Mouse (Mus musculus): ENCODE measurements around the gene Gm21992.
A peak's percentile ranks its signal among the peaks of the same experiment; 100 is the strongest.

Gm21992 gene

GRCm38 (mm10) chr19:4811063-4811908, at the start of gene Gm21992, which contains the start of gene Rbm14:
Gm21992 (minus strand) TSS chr19:4811612.
Rbm14 (minus strand) TSS chr19:4811634.
- DNase-seq = peak; percentile 98

GRCm38 (mm10) chr19:4859081-4859480, 47.7 kb upstream of the Gm21992 start:
- no peak for DNase-seq

GRCm38 (mm10) chr19:4855951-4856350, 44.5 kb upstream of the Gm21992 start:
- no peak for DNase-seq

GRCm38 (mm10) chr19:4855470-4855820, 44.0 kb upstream of the Gm21992 start:
- no peak for DNase-seq

DNA sequence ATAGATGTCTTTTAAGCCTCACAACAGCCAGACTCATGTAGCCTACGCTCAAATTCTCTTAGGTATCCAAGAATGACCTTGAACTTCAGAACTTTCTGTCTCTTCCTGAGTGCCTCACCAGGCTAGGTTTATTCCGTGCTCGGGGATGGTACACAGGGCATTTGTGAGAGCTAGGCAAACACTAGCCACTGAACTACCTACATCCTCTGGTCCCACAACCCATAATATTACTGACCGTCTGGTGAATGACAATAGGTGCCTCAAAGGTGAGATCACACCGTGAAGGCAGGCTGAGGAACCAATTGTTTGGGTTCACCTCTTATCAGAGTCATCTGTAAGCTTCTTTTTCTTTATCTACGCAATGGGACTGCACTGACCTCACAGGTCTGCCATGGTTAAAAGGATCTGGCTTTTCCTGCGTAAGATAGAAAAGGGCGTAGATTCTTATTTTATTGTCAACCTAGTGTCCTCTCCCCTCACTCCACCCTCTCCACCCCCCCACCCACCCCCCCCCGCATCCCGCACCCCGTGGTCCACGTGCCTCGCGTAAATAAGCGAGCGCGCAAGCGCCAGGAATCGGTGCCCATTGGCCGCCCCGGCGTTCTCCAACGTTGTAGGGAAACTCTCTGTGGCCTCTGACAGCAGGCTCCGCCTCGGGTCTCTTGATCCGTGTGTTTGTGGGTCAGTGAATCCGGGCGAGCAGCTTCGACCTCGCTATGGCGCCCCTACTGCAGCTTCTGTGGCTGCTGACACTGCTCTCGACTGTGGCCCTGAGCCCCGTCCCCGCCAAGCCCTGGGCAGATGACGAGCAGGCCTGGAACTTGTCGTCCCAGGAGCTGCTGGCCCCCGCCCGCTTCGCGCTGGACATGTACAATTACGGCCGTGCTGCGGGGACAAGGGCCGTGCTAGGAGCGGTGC, 43.4 kb upstream of the Gm21992 start, which contains the start of gene Ctsf:
Gene Ctsf, plus strand, starts transcription at position 579 of the 918 bp plus-strand sequence.
- peak; percentile 93 for DNase-seq

DNA sequence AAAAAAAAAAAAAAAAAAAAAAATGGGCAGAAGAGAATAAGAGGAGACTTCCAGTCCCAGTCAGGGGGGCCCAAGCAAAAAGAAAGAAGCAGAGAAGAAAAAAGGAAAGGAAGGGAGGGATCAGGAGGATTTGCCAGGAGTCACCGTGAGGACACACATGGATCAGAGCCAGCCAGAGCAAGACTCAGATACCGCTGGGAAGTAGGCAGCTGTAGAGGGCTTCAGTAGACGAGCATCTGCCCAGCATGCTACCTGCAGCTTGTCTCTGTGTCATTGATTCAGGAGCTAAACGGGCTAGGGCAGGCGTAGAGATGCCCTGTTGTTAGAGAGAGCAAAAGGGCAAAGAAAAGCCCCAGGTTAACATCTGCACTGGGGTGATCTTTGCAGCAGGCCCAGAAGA, 38.9 kb upstream of the Gm21992 start:
- DNase-seq = no peak

DNA sequence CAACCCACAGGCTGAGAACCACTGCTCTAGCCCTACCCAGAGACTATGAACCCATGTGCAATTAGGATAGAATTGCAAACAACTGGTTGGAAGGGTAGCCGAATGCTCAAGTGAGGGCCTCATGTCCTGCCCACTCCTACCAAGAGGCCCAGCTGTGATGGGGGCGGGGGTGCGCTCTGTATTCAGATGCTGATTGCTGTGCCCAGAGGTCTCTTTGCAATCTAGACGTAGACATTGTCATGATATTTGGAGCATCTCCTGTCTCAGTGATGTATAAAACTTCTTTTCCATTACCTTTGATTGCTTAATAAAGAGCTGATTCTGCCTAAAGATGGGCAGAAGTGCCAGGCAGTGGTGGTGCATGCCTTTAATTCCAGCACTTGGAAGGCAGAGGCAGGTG, 38.4 kb upstream of the Gm21992 start:
- no peak for DNase-seq

DNA sequence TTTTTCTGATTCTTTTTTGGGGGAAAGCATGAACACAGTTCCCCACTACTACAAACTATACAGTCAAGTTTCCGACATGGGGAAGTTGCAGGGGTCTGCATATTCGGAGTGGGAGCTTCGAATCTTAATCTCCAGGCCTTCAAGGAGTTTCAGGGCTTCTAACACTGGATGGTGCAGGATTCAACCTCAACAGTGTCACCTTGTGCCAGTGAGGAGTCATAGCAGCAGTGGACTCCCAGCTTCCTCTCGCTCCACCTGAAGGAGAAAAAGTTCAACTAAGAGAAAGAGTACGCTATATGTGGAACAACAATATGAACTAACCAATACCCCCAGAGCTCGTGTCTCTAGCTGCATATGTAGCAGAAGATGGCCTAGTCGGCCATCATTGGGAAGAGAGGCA, 36.1 kb upstream of the Gm21992 start:
- no peak for DNase-seq

- DNase-seq = no peak
Measured at GRCm38 (mm10) chr19:4845846-4846245, 34.4 kb upstream of the Gm21992 start.

DNA sequence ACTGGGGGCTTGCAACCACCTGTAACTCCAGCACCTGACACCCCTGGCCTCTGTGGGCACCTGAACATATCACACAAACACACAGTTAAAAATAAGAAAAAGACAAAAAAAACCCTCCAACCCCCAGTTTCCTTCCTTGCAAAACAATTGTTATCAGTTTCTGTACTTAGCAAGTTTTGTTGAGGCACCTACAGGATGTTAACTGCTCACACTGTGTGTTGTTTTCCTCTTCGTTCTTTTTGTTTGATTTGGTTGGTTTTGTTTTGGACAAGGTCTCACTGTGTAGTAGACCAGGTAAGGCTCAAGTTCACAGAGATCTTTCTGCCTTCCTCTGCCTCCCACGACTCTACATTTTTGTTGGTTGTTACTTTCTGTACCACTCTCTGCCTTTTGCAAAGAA, 31.2 kb upstream of the Gm21992 start:
- no peak for DNase-seq

DNA sequence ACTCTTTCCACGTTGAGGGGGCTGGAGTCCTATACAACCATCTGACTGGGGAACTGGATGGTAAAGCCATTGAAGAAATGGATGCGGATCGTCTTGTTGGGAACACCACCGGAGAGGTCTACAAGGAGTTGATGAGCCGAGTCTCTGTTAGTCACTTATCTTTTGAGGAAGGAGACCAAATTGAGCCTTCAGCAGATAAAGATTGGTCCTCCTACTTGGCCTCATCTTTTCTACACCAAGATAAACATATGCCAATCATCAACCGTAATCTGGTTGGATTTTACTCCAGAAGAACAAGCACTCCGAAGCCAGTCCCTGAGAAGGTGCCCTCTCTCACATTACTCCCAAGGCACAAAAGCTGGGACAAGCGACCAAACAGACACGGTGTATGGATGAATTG, 29.4 kb upstream of the Gm21992 start:
- DNase-seq = no peak

DNA sequence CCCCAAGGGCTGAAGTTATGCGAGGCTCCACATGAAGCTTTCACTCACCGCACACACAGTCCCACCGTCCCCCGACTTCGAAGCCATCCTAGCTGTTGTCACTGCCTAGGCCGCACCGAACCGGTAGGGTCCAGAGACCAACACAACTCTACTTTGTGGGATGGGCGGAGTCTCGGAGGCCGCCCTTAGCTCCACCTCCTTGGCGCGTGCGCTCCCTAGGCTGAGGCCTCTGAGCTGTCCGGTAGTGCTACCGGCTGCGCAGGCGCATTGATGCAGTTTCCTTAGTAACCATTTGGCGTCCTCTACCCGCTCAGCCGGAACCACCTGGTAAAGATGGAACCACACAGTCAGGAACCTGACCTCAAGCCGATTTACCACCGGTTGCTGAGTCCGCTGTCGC, 27.7 kb upstream of the Gm21992 start, which contains the start of the genes Ccs and Ccdc87:
Gene Ccs, minus strand, starts transcription at position 184 of the 400 bp plus-strand sequence.
Gene Ccdc87, plus strand, starts transcription at position 218 of the 400 bp plus-strand sequence.
- DNase-seq = peak; percentile 95

DNA sequence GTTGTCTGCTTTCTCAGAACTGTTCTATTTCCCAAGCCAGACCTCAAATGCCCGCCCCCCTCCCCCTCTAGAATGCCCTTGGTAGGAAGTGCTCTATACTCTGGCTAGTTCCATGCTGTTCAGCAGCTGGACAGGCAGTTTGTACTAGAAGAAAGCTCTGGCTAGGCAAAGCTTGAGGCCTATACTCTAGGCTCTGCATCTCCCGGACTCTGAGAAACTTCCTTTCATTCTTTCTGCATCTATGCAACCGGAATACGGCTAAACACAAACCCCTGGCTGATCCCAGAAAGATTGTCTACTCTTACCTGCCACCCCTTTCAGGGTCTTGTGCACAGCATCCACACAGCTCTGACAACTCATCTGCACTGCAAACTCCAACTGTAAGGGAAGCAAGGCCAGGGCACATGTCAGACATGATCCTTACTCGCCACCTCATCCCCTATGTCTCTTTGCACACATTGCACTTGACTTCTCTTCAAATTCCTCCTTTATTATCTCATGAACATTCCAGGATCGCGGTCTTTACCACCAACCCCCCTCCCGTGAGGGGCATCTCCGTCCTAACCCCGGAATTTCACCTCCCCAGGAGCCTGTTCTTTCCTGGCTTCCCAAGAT, 27.2 kb upstream of the Gm21992 start:
- DNase-seq = no peak

DNA sequence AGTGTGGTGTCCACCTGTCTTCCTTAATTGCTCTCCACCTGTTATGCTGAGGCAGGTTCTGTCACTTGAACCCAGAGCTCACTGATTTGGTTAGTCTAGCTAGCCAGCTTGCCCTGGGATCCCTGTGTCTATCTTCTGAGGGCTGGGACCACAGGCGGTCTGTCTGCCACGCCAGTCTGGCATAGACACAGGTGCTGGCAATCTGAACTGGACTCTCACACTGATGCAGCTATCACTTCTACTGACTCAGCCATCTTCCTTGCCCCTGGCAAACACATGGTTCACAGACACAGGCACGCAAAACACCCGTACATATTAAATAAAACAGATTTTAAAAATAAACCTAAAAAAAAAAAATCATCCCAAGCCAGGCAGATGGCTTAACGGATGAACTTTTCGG, 25.6 kb upstream of the Gm21992 start:
- DNase-seq = no peak

DNA sequence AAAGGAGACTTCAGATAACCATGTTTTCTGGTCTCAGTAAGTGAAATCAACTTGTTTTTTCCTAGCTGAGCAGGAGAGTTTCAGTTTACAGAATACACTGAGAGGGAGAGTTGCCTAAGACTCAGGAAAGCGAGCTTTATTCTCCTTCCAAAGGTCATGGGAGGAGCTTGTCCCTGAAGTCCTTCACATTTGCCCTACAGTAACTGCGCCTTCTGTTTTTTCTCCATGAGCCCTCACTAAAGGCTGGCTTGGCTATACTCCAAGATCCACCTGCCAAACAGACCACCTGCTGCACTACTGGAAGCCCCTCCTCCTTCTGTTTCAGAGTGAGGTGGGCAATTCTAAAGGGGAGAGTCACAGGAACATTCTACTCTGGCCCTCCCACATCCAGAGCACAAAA, 24.7 kb upstream of the Gm21992 start:
- DNase-seq = no peak

- no peak for DNase-seq
Measured at GRCm38 (mm10) chr19:4833977-4834376, 22.6 kb upstream of the Gm21992 start.

GRCm38 (mm10) chr19:4829156-4829555, 17.7 kb upstream of the Gm21992 start:
- DNase-seq = peak; percentile 66

DNA sequence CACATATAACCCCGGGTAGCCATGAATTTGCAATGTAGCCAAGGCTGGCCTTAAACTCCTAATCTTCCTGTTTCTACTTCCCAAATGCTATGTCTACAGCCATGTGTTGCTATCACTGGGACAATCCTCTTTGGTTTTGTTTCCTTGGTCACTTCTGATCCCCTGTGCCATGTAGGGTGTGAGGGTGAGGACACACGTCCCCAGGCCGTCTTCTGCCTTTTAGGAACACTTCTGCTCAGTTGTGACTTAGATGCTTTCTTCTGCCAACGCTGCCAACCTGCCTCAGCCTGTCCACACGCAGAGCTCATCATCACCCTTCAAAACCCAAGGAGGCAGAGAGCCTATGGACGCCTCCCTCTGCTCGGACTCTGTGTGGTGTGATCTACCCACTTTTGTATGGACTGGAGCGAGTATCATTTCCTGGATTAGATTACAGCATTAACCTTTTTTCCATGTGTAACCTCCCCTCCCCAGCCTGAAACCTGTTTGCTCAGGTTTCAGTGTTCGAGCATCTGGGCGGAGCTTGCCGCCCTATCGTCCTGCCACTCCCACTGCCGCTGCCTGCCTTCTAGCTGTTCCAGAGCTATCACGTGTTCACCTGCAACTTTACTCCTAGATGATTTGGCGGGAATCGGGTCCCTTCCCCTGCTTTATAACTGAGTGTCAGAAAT, 17.2 kb upstream of the Gm21992 start:
- DNase-seq = no peak

DNA sequence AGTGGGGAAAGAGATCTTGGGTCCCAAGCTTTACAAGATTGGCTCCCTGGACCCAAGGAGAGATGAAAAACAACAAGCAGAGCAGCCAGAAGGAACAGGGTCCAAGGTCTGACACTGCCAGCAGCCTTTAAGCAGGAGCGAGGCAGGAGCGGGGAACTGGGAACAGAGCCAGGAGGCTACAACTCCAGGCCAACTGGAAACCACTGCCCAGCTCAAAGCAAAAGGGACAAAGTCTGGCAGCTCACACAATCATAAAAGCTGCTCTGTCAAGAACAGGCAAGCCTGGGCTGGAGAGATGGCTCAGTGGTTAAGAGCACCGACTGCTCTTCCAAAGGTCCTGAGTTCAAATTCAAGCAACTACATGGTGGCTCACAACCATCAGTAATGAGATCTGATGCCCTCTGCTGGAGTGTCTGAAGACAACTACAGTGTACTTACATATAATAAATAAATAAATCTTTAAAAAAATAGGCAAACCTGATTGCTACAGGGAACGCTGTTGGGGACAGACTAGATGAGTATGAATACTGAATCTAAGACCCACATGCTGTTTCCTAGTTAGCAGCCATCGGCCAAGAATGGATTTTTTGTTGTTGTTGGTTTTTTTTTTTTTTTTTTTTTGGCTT, 9.4 kb upstream of the Gm21992 start:
- DNase-seq = peak; percentile 33

DNA sequence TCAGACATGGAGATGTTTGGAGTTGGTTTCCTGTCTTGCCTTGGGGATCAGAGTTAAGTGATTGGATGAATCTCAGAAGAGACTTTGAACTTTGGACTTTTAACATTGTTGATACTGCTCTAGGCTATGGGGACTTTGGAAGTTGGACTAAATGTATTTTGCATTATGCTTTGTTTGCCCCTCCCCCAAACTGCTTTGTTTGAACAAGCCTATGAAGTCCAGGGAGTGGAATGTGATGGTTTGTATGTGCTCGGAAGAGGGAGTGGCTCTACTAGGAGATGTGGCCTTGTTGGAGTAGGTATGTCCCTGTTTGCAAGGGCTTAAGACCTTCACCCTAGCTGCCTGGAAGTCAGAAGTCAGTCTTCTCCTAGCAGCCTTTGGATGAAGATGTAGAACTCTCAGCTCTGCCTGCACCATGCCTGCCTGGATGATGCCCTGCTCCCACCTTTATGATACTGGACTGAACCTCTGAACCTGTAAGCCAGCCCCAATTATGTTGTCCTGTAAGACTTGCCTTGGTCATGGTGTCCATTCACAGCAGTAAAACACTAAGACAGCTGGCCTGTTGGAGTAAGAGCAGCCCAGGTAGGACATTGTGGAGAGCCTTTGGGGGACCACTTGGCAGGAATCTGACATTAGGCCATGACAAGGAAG, 5.9 kb upstream of the Gm21992 start:
- DNase-seq = no peak

GRCm38 (mm10) chr19:4813015-4813414, 1.6 kb upstream of the Gm21992 start:
- no peak for DNase-seq

Data from cerebellum, adult 11 months (tissue).